Mouse (Mus musculus) ovary, adult 10 weeks (tissue): ENCODE data around the gene Gm12166. TPM values are rescaled to one million over a fixed set of nuclear protein-coding genes. Genes with fewer than 3 reads are reported as not detected.

Source experiments
- polyA plus RNA-seq: library from polyadenylated mRNA; stranded (reverse); fragments of 350-450 nt; fragmentation: Illumina TruSeq; extraction: RNeasy Lipid Tissue Mini Kit (QIAGEN cat#74804); gene quantifications from one replicate; pipeline ENCODE4 v1.2.3, GENCODE M21; 2014

Gm12166 gene
- polyA plus RNA-seq = 1.6 TPM

DNA sequence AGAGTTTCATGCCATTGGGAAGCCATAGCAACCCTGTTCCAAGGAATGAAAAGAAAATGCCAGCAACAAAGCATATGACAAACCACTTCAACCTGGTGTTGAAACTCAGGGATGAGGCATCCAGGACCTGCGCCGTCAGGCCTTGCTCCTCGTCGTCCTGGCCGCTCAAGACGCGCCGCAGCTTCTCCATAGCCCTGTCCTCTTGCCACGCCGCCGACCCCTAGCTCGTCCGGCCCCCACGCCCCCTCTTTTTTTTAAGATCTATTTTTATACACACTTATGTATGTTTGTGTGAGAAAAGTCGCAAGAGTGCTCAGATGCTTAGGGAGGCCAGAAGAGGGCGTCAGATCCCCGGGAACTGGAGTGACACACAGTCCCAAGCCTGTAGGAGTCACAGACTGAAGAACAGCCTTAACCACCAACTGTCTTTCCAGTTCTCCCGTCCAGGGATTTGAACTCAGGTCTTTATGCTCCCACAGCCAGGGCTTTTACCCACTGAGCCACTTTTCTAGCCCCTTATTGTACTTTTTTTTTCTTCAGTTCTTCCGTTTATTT lies at the start of gene Gm12166:
Gm12166 (minus strand) TSS at position 217 of the 555 bp plus-strand sequence.

GRCm38 (mm10) chr11:46055896-46056769 lies 4.0 kb upstream of the Gm12166 start, which contains the start of gene Adam19:
Adam19 (plus strand) TSS chr11:46055992.

Other genes starting within 250 kb of the Gm12166 start
- gene Clint1, start 200.3 kb downstream of the Gm12166 start, polyA plus RNA-seq = 135 TPM
- 4.2 TPM for gene Lsm11, start 107.4 kb downstream of the Gm12166 start, polyA plus RNA-seq
- 11.5 TPM for gene Thg1l, start 96.8 kb downstream of the Gm12166 start, polyA plus RNA-seq
- 0.23 TPM for gene Sox30, start 72.0 kb downstream of the Gm12166 start, polyA plus RNA-seq
- 7.6 TPM for gene Adam19, start 3.7 kb upstream of the Gm12166 start, polyA plus RNA-seq
- 1.7 TPM for gene Nipal4, start 114.2 kb upstream of the Gm12166 start, polyA plus RNA-seq
- gene Fndc9, start 183.2 kb upstream of the Gm12166 start, polyA plus RNA-seq = not detected